Mouse (Mus musculus) frontal cortex, adult (tissue): ENCODE results near the gene Capn7.

Source experiments
- ATAC-seq: cut with Nextera tagmentation; 2 replicates; pipeline ENCODE4 v1.9.2; 2017; ENCODE audit warnings: mild to moderate bottlenecking, moderate library complexity, mixed read lengths; ENCODE audit not compliant: low TSS enrichment

Capn7 gene

GRCm38 (mm10) chr14:31395629-31396199, 59.3 kb downstream of the Capn7 start:
- peak; percentile 67 for ATAC-seq

- ATAC-seq, result no peak
These were observed 60.0 kb downstream of the Capn7 start for GRCm38 (mm10) chr14:31396428-31396827.

GRCm38 (mm10) chr14:31397353-31397752, 60.9 kb downstream of the Capn7 start:
- peak; percentile 36; the same call in 1 of the 2 replicates for ATAC-seq

GRCm38 (mm10) chr14:31397791-31398595, 61.6 kb downstream of the Capn7 start:
- no peak for ATAC-seq

GRCm38 (mm10) chr14:31398819-31399218, 62.4 kb downstream of the Capn7 start:
- no peak for ATAC-seq

DNA sequence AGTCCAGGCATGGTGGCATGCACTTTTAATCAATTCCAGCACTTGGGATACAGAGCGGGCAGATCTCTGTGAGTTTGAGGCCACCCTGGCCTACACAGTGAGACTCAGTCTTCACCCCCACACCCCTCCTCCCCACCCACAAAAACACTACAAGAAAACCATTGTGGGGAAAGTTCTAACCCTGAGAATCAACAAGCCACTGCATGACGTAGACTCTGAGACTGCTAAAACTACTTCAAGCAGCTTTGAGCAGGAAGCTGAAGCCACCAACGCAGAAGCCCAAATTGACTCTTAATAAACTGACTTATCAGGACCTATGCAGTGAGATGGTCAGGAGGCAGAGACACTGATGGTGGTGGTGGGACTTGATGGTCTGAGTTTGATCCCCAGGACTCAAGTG, 62.8 kb downstream of the Capn7 start:
- ATAC-seq, result no peak

GRCm38 (mm10) chr14:31400246-31400645, 63.8 kb downstream of the Capn7 start:
- ATAC-seq, result no peak

- no peak for ATAC-seq
These were observed 64.5 kb downstream of the Capn7 start for GRCm38 (mm10) chr14:31400896-31401295.

- ATAC-seq, result no peak
These were observed 65.5 kb downstream of the Capn7 start for GRCm38 (mm10) chr14:31401918-31402427.

- ATAC-seq, result no peak
These were observed 66.3 kb downstream of the Capn7 start for GRCm38 (mm10) chr14:31402693-31403092.

DNA sequence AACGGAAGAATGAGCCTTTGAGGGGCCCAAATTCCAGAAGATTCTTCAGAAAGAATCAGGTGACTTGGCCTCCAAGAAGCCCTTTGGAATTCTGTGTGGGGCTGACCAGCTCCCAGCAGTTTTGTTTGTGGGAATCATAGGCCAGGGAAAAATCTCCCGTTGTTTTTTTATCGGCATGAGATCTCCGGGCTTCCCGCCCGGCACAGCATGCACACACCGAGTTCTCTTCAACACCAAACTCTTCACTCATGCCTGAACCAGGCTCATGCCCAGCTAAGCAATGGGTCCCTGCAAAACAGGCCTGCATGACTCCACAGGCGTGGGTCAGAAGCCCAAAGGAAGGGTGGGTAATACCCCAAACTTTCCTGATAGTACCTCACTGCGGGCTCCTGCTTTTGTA, 67.1 kb downstream of the Capn7 start:
- ATAC-seq, result no peak

GRCm38 (mm10) chr14:31403995-31404394, 67.6 kb downstream of the Capn7 start:
- ATAC-seq, result no peak

GRCm38 (mm10) chr14:31404663-31405062, 68.2 kb downstream of the Capn7 start:
- ATAC-seq, result no peak

- ATAC-seq, result no peak
These were observed 69.2 kb downstream of the Capn7 start for GRCm38 (mm10) chr14:31405652-31406051.

DNA sequence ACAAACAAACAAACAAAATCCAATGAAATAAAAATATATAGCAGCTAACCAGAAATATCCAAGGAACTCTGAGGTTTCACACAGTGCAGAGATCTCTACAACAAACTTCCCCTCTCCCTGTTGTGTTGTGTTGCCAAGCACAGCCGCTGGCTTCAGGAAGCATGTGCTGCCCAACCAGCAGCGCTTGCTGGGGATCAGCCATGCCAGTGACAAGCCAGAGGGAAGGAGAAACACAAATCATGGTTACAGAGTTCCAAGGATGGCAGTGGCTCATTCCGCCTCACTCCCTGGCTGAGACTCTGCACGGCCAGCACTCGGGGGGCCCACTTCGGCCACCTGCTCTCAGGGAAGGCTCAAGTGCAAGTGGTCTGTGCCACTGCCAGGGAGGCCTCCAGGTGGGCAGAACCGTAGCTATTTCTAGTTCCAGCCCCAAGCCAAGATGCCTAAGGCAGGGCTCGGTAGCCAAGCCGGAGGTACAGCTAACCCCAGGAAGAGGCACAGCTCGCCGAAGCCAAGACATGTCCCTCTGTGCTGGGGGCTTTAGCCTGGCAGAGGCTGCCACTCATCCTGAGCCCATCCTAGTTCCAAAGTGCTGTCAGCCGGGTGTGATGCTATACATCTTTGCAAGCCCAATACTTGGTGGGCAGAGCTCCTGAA, 69.8 kb downstream of the Capn7 start:
- no peak for ATAC-seq

DNA sequence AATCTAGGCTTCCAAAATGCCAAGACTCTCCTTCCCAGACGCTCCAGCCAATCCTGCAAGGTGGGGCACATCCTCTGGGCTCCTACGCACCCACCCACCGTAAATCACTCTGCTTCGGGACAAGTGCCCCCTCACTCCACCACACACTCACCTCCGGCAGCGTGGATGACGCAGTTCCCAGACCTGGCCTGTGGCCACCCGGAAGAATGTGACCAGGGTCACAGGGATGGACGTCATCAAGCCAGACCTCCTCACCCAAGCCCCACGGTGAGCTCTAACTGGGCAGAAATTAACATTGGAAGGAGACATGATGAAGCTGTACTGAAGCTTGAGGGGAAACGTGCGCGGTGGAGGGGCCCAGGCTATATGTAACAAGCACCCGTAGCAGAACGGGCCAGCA, 70.8 kb downstream of the Capn7 start:
- ATAC-seq, result no peak

DNA sequence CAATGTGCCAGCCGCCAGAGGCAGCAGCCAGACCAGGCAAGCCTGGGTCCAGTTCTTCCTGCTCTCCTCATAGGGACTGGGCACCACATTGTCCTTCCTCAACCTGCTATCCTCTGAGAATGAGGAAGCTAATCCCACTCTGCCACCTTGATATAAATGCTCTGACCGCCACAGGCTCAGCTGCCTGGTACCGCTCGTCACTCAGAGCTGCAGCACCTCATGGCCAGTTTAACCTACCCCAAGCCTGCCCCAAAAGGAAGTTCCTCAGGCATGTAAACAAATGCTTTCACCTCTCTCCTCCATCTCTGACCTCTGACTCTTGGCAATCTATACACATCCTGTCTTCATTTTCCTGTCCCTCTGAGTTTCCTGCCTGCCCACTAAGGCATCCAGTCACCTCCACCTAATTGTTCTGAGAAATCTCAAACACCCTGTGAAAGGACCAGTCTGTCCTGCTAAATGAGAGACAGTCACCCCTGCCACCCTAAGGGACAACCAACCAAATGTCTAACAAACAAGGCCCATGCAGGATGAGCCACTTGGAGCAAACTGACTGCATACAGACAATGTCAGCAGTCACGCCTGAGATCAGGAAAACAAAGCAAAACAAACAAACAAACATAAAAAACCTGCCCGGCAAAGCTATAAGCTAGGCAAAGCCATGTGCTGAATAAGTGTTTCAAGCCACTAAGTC, 71.6 kb downstream of the Capn7 start:
- no peak for ATAC-seq

- no peak for ATAC-seq
These were observed 72.2 kb downstream of the Capn7 start for GRCm38 (mm10) chr14:31408666-31409065.

DNA sequence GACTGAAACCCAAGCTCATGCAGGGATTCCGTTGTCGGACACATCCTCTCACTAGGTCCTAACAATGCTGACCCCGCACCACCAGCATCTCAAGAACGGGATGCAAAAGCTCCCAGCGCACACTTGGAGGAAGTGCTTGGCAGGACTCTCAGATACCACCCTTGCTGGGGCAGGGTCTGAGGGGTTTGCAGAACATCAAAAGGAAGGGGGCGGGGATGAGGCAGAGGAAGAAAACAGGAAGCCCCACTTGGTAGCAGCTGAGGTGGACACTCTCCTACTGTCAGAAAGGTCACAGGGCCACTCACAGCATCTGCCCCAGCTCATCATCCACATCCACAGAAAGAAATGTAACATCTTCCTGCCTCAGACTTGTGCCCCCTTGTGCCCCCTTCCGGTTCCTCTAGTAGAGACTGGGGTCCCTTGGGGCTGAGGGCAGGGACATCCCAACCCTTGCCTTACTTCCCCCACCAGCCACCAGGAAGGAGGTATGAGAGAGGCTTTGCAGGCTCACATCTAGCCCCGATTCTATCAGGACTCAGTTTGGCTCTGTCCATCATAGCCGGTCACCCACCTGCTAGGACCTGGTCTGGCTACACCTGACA, 73.8 kb downstream of the Capn7 start:
- no peak for ATAC-seq

GRCm38 (mm10) chr14:31410737-31411136, 74.3 kb downstream of the Capn7 start:
- ATAC-seq, result peak; percentile 85

DNA sequence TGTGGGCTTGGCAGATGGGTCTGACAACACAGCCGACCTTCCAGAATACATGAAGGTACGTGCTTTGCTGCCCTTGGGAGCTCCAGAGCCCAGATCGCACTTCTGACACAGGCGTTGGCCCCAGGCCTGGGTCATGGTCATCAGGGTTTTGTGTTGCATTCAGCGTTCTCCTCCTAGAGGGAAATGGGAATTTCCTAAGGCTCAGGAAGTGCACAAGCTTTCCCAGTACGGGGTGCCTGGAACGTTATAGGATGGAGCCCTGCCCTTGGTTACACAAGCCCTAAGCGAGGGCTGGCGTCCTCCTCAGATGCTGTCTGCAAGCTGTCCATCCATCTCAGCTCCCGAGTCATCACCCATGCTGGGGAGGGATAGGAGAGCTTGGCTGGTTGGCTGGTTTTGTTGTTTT, 76.2 kb downstream of the Capn7 start:
- ATAC-seq, result no peak
